Mouse (Mus musculus) cerebellum, adult 8-10 months (tissue): ENCODE measurements at regions not wholly inside any gene's neighbourhood (a gene's known extent, or its start where the extent isn't known, plus 50 kb on each side); places are given as distances from the start of the nearest gene placed in this dataset.
A peak's percentile ranks its signal among the peaks of the same experiment; 100 is the strongest.

Experiments used
- DNase-seq: peaks from one replicate; pipeline ENCODE4 v3.0.0; 2022

DNA sequence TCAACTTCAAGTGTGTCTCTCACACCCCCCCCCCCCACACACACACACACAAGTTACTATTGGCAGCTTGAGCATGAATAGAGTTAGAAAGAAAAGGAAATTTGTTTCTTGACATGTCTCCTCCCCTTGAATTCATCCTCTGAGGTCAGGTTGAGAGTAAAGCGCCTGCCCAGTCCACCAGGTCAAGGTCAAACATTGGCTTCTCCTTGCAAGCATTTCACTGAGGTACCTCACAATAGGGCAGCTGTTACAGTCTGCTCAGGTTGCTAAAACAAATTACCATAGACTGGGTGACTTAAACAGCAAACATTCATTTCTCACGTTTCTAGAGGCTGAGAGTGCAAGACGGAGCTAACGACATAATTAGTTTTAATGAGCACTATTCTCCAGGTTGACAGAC lies 344.2 kb downstream of the Galc start:
- DNase-seq = no peak

DNA sequence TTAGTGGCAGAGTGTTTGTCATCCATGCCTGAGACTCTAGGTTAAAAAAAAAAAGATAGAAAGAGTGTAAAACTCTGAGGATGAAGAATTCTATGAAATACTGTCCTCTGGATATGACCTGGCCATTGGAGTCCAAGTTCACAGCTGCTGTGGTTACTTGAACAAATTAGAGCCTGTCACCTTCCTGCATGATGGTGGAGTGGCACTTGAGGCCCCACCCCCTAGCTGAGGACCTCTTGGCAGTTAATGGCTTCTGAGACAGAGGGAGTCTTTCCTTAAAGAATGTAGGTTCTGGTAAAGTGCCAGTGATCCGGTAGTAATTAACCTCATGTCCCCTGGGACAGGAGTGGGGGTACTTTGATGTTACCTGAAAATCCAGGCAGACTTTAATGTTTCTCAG lies 346.5 kb downstream of the Galc start:
- no peak for DNase-seq

DNA sequence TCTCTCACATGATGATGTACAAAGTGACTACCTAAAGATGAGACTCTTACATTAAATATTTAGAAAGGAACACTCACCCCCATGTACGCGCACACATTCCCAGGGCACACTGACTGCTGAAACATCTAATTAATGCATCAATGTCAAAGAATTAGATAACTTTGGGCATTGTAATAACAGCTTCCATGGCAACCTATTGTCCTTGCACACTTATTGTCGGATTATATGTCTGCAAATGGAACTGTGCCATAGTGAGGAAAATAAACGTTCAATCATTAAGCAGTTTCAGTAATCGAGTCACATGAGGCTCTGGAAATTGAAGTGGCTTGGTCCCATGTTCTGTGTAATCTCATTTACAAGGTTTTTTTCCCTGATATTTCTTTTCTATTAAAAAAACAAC lies 360.0 kb downstream of the Galc start:
- DNase-seq = no peak

DNA sequence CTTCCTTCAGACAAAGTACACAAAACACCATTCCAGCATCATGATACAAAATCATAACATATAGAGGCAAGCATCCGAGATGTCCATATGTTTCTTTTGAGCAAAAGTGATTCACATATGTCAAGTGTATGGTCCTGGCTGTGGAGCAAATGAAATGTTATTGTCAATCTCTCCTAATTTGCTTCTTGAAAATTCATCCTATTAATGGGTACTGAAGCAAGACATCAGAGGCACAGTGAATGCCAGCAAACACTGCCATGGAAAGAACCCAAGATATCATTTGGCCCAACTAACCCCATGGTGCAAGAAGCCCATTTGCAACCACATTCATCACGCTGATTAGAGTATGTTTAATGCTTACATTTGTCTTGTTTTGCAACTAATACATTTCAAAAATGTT lies 361.1 kb downstream of the Galc start:
- DNase-seq = no peak

DNA sequence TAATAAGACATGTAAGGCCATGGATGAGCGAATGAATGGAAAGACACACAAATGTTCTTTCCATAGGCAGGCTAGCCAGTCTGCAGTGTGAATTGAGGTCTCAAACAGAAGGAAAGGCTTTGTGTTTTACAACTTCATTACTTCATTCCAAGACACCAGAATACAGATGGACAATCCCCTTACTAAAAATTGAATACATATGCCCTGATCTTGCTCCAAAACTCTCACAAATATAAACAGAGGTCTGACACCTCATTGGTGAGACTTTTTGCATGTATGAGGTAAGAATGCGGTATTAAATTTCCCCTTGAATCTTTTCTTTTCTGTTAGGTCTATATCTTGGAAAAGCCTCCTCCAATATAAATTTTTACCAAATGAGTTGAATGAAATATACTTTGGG lies 363.3 kb downstream of the Galc start:
- no peak for DNase-seq

DNA sequence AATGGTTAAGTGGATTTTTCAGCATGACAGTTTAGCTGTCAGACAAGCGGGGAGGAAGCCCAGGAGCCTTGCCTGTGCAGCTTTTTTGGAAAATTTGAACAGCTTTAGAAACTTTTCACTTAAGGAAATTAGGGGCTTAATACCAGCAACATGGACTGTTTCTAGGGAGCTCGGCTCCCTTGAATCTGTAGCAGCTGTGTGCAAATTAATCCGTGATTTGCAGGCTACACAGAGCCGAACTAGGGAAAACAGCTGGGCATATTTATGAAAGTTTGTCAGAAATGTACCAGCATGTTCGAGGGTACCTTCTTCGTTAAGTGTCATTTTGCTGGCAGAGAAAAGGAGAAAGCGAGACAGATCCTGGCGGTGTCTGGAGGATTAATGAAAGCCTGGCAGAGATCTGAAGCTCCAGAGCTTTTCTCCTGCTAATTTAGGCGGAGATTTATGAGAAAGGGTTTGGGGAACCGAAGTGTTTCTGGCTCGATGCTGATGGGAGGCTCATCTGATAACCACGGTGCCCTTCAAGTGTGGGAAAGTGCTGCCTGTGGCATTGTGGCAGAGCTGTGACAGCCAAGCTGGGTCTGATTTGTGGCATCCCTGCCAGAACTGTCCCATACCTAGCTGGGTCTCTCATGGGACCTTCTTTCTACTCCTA lies 370.3 kb downstream of the Galc start:
- DNase-seq = no peak

DNA sequence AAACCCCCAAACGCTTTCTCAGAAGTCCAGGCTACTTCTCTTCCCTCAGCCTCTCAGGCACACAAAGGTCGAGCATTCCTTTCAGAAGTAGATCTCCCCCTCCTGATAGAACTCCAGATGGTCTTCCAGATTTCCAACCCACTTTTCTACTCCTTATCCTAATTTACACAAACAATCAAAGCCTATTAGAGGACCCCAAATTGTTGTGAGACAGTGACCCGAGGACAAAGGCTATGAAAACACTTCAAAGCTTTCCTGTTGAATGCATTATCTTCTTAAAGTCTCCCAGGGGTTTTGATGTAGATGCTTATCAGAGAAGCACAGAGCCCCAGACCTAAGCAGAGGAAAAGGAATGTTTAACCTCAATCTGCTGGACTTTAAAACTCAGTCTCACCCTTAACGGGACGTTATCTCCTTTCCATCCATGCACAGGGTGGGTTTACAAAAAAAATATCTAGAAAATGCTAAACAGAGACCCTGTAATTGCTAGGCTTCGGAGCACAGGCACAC lies 370.9 kb downstream of the Galc start:
- no peak for DNase-seq

DNA sequence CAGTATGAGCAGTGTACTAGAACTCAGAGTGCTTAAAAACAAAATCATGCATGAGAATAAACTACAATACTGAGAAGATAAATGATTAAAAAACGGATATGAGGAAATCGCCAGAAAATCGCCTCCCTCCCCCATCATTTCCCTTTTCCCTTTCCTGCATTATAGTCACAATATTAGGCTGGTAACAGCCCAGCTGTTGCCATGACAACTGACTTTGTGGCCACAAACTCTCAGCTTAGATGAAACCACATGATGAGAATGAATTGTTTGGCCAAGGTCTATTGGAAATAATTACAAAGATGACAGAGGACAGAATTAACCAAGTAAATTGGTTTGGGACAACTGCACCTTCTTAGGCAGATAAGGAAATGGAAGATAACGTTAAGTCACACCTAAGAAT lies 376.8 kb downstream of the Galc start:
- DNase-seq = no peak

DNA sequence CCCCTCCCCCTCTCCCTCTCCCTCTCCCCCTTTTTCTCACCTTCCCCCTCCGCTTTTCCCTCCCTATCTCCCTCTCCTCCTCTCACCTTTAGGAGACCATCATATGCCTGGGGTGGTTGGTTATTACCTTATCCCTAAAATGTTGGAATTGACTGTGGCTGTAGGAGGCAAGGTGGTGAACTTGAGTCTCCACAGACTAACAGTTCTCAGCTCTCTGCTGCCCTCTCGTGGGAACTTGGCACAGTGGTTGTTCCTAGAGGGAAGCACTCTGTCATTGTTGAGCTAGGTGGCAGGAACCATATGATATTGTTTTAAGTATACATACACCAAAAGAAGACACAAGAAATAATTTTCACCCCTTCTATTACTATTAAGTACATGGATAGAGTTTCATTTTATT lies 386.9 kb downstream of the Galc start:
- peak; percentile 33 for DNase-seq

DNA sequence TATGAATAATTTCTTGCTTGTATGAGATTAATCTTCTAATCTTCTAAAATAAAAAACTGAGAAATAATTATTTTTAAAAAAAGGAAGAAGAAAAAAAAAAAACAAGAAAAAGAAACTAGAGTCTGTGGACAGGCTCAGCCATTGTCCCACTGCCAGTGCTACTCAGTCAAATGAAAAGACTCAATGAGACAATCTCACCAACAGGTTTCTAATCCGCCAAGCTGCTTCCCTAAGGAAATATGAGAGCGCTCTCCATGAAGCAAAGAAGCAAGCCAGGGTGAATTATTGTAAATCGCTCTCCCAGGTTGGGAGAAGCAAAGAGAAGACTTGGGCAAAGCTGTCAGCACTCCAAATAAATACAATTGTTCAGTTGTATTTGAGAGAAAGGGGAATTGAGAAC lies 396.3 kb downstream of the Galc start:
- no peak for DNase-seq

DNA sequence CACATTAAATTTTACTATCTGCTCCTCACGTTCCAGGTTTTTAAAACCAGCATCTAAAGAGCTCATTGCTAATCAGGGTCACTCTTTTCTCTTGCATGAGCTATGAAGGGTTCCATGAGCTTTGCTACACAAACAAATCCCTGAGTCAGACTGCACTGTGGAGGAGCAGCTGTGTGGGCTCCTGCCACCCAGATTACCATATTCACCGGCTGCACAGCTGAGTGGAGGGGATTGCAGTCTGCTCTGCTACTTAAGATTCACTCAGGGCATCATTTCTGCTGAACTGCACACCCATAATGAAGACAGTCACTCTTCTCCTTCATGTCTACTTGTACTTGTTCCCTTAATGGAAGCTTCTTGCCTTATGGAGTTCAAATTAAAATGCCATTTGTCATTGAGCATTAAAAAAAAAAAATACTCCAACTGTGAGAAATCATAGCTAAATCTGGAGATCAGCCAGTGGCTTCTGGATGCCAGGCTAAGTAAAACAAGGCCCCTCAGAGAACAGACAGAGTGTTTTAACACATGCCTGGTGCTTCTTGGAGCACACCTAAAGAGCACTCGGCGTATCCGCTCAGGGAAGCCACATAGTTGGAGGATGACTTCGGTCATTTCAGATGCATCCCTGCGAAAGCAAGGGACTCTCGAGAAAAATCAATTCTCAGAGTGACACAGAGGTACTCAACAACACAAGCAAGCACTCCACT lies 422.9 kb downstream of the Galc start:
- DNase-seq = no peak

DNA sequence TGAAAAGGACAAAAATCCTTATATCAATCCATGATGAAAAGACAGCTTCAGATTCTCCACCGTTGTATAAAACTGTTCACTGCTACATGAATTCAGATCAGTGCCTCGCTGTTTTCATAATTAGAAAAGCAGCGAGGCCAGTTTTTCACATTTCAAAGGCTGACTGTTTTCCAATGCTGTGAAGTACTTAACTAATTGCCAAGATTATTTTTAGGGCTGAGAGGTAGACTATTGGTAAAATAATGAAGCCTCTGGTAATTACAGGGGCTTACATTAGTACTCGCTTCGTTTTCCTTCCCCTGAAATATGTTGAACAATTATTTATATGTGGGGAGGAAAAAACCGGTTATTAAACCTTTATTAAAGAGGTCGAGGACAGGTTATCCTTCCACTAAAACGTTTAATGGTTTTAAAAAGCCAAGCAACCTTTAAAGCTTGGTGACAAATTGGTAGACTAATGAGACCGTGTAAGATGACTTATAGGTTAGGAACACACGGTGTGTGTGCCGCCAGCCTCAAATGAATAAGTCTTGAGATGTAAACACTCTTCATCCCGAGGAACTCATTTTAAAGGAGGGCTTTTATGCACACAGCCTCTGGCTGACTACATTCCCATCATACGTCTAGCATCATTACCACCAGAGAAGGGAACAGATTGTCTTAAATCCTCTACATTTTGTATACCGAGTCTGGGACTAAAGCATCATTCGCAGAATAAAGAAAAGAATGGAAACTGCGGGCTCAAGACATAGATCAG lies 465.7 kb downstream of the Galc start:
- no peak for DNase-seq

DNA sequence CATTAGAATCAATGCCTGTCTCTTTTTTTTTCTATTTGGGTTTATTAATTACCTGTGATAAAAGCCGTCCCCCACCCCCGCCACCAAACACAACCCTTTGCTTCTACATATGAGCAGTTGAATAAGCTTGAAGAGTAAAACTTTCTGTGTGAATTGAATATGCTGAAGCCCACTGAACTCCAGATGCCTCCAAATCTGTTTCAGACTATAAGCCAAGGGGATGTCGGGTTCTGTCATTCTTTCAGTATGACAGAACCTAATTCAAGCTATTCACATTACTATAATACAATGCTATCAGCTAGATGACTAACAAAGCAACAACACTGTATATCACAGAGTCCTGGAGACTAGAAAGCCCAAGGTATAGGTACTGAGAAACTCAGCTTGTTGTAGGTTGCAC lies 475.8 kb downstream of the Galc start:
- DNase-seq = no peak

DNA sequence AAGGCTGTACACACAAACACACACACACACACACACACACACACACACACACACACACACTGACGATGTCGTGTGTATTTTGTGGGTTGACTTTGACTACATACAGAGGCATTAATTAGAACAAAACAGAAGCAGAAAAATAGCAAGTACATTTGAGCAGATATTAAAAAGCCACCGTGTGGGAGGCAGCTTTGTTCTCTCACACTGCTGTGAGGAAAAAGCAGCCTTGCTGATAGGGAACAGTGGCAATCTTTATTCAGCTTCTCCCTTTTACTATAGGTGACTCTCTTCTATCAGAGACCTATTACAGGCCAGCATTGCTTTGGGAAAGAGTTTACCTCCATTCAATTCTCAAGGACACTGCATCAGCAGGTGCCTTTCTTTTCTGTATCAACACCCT lies 500.1 kb downstream of the Galc start:
- DNase-seq = no peak

DNA sequence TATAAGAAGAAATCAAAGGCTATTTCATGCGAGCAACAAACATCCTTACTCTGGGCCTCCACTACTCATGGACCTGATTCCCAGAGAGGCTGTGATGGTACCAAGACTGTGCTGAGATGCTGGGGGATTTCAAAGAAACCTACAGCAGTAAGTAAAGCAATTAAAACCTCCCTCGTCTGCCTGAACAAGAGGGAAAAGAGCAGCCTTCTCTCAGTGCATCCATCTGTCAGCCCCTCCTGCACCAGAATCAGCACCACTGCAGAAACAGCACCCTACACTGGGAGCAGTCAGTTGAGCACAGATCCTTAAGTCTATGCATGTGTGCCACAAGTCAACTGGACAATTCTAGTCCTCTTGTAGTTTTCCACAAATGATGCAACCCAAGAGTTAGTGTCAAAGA lies 500.6 kb downstream of the Galc start:
- no peak for DNase-seq

DNA sequence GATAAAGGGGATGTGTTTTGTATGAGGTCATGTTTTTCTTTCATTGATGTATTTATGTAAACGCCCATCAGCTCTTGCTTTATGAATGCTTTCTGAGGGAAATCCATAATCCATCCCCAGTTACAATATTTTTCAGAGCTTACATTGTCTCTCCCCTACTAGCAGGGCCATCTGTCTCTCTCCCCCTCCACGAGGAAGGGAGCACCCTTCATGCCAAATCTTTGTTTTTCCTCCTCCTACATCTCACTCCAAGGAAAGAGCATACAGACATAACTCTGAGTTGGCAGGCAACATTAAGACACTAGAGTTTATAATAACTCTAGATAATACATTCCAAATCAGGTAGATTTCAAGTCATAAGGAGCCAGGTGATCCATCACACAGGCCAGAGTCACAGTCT lies 509.1 kb downstream of the Galc start:
- no peak for DNase-seq

DNA sequence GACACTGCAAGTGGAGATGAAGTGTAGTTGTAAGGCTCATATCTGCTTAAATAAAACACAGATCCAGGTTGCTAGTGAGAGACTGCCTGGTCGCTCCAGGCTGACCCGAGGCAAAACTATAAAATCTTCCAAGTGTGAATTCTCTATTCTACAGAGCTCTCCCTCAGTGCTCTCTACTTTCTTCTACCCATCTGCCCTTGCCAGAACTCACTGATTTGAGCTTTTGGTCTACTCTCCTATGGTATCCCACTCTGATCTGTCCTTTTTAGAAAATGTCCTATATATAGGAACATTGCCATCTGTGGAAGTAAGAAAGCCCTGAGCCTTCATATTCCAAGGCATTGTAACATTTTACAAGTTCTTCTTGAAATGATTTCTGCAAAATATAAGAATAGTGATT lies 518.3 kb downstream of the Galc start:
- DNase-seq = no peak

DNA sequence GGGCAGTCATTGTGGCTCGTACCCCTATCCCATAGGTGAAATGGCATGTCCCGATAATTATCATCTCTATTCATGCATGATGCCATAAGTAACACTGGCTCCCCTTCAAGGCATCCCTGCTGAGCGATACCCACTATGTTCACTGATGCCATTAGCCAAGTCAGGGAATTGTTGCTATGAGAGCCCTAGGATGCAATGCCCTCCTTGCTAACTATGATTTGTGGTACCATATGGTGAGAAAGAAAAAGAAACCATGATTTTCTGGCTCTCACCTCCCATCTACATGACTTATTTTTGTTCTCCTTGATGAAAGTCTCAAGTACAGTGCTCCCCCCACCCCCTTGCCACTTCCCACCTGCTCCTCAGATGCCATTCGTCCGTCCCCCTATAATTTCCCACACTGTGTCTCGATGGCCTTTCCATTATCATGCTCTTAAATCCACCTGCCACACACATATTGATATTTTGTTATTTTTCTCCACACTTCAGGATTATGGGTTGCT lies 527.1 kb downstream of the Galc start:
- DNase-seq = no peak

DNA sequence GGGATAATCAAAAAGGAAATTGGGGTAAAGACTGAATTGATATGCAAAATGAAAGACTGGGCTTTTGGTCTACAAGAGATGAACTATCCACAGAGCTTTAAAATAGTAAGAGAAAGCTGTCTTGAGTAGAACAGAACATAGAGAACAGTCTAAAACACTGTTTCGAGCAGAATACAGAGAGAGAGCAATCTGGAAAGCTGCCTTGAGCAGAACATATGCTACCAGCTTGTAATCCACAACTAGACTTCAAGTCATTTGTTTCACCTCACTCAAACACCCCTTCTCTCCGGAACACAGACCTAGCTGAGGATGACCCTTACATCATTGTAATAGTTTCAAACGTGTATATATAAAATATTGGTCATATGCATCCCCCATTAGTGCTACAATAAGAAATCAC lies 538.7 kb downstream of the Galc start:
- DNase-seq = no peak

DNA sequence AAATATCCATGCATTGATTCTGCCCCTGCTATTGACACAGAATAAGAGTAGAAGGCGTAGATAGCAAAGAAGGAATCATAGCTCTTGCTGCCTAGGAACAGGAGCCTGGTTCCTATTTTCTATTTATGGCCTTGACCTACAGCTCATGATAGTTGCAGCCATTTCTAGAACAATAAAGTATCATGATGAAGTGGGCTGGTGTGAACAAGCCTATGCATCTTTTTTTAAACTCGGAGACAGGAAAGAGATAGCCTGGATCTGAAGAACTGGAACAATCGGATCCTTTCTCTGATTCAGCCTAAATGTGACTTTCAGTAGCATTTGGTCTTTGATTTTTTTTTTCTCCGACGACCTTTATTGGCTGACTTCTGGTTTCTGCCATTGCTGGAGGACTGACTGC lies 541.4 kb downstream of the Galc start:
- no peak for DNase-seq
